Mouse (Mus musculus) right cerebral cortex, adult 2 months (tissue): ENCODE measurements around the gene Krt13.

Experiments
- DNase-seq, 2 experiments: peaks; one replicate each; pipeline ENCODE4 v3.0.0; 2021 to 2022; ENCODE audit warnings: low spot score in 2 of 2

Krt13 gene

DNA sequence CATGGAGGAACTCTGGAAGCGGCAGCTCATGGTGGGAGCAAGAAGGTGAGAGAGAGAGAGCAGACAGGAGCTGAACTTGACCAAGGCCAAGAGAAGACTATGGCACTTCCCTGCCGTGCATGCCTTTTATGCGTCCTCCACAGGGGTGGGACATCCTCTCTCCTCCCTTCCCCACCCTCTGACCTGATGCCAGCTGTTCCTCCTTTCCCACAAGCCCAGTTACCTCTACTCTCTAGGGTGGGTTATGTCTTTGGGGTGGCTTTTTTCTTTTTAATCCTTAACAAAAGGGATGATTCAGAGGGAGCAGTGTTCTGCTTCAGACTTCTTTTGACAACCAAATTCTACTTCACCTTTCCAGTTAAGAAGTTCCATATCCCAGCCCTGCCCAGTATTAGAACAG lies at the start of gene Krt13:
Gene Krt13 (minus strand): TSS at position 101 of the 400 bp plus-strand sequence.
- no peak for DNase-seq

GRCm38 (mm10) chr11:100168765-100169762 lies 47.7 kb upstream of the Krt13 start:
- DNase-seq, result peak; percentile 83

- no peak for DNase-seq
Measured at GRCm38 (mm10) chr11:100168071-100168470, 46.7 kb upstream of the Krt13 start.

DNA sequence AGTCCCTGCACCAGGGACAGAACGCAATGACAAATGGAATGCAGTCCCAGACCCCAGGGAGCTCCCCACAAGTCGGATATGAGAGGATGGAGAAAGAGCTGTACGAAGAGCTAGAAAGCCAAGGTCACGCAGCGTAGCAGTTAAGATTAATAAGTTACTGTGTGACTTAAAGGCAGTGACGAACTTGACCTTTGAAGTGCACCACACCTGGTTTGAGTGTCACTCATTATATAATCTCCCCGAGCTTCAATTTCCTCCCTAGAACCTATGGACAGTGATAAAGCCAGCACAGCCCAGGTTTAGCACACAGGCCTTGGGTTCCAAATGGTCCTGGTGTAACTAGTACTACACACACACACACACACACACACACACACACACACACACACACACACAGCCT lies 43.0 kb upstream of the Krt13 start:
- DNase-seq, result no peak

DNA sequence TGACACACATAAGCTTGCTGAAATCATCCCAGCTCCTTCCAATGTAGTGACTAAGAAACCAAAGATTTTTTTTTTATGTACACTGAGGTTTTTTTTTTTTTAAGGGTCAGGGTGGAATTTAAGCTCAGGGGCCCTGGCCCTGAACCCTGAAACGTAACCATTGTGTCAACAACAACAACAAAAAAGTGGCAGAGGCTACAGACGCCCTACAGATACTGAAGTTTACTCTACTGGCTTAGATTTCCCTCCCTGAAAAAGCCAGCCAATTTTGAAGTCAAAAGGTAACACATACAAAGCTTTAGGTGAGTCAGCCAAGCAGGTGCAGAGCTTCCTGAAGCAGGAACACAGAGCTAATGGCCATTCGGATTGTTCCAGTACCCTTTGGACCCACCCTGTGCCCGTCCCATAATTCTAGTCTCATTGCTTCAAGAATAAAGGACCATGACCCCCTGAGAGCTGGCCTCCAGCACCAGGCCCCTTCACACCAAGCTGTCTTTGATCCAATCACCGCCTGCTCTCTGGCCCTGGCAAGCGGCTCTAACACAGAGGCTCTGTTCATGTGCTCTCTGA lies 36.6 kb upstream of the Krt13 start:
- DNase-seq, result no peak

DNA sequence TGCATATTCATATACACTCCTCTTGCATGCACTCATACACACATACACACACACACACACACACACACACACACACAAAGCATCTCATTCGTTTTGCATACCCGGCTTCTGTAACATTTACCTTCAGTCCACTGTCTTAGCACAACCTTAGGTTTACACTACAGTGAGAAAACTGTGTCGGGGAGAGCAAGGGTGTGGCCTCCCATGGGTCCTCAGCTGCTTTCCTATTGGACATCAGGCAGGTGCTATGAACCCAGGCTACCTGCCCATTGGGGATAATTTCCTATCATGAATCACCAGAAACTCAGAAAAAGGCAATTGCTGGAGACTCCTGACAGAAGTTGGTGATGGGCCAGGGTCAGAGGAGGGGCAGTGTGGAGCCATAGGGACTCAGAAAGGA lies 36.0 kb upstream of the Krt13 start:
- no peak for DNase-seq

DNA sequence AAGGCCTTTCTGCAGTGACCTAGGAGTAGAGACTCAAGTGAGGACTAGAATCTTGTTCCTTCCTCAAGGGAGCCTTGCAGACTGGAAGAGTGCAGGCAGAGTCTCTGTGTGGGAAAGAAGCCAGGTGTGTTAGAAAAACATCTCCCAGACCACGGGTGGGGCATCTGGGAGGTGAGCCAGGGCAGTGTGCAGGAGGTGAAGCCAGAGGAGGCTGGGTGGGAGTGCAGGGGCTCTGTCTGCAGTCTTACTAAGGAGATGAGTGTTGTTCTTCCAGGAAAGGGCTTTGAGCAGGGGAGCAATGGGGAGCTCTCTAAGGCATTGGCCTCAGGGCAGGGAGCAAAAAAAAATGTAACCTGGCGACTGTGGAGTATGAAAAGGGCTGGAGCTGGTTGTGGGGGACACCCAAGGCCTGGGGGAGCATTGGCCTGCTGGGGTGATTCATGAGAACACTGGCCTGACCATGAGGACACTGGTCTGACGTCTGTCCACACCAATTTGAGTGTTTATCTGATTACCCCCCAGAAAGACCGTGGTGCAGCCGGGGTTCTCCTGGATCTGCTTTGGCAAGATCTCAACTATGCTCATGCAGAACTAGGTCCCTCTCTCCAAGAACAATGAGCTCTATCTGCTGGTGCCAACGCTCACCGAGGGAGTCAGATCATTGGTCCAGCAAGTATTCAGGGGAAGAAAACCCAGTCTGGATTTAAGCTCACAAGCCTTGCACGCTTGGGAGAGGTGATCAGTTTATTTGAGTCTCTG lies 34.3 kb upstream of the Krt13 start:
- no peak for DNase-seq

GRCm38 (mm10) chr11:100148615-100149330 lies 27.4 kb upstream of the Krt13 start, which contains the start of gene Krt19:
TSS of gene Krt19 (minus strand) at chr11:100148665.
- DNase-seq, result no peak

- no peak for DNase-seq
Measured at GRCm38 (mm10) chr11:100147566-100148353, 26.4 kb upstream of the Krt13 start.

DNA sequence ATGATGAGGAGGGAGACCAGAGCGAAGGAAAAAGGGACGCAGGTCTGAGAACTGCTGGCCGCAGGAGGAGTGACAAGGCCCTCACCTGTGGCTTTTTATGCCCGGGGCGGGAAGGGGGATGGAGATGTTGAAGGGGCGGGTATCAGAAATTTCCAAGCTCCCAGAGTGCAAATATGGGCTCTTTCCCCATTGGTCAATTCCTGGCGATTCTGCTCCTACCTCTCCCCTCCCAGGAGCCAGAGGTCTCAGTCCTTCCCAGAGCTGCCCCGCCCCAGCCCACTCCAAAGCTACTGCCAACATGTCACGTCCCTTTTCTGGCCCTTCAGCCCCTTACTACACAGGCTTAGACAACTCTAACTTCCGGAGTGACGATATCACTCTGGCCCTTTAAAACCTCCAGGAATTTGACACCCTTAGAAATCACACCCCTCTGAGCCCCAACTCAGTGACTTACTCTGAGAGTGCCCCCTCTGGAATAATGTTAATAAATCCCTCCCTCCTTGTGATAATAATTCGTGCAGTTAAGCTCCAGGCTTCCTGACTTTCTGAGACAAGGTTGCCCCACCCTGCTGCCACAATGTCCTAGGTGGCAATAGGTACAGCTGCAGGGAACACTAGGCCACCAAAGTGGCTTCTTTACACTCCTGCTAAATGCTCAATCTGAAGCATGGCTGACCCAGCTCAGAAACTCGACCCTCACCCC lies 24.6 kb upstream of the Krt13 start:
- DNase-seq, result no peak

DNA sequence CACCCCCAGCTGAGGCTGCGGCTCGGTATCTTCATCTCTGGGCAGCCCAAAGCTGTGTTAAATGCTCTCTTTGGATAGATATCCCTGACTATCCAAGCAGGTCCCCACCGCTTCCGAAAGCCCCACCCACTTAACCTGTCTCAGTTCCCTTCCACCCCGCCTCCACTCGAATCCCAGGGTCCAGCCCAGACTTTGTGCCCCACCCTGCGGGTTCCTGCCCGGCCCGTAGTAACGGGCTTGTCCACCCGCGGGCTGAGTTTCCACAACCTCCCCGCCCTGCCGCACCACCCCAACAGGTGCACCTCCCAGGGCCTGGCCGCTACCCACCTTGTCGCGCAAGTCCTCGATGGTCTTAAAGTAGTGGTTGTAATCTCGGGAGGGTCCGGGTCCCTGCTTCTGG lies 23.7 kb upstream of the Krt13 start:
- no peak for DNase-seq

GRCm38 (mm10) chr11:100140966-100141365 lies 19.6 kb upstream of the Krt13 start:
- no peak for DNase-seq

DNA sequence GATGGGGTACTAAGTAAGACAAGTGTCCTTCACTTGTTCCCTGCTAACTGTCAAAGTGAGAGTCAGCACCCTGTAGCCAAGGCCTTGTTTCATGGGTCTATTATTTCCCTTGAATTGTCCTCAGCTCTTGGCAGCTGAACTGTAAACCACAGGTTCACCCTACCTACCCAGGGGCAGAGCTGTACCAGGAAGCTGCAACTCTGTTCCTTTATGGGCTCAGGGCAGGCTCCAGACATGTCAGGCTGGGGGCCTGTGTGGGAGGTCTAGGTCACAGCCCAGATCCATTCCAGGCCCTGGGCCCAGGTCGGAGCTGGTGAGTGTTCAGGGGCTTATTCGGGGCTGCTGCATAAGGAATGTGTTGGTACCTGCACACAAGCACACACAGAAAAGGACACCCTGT lies 18.0 kb upstream of the Krt13 start:
- DNase-seq, result no peak

GRCm38 (mm10) chr11:100138809-100139208 lies 17.4 kb upstream of the Krt13 start:
- no peak for DNase-seq

- DNase-seq, result no peak
Measured at GRCm38 (mm10) chr11:100137693-100138092, 16.3 kb upstream of the Krt13 start.

- DNase-seq, result no peak
Measured at GRCm38 (mm10) chr11:100136559-100136958, 15.2 kb upstream of the Krt13 start.

DNA sequence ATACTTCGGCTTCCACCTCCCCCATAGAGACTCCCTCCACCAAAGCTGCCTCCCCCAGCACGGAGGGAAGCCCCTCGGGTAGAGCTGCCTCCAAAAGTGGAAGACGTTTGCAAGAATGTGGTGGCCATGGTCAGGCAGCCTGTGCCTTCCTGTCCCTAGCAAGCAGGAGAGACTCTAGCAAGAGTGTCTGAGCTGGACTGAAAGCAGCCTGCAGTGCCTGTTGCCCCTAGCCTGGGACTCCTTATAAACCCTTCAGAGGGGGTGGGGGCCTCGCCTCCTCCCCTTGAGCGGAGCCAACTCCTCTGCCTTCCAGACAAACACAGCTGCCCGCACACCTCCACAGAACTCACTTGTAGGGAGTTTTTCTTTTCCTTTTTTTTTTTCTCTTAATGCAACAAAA lies 14.4 kb upstream of the Krt13 start, which contains the start of gene Krt15:
Gene Krt15 (minus strand): TSS at position 198 of the 400 bp plus-strand sequence.
- no peak for DNase-seq

- DNase-seq, result no peak
Measured at GRCm38 (mm10) chr11:100124901-100125300, 3.5 kb upstream of the Krt13 start.

GRCm38 (mm10) chr11:100120331-100120730 lies 1.0 kb downstream of the Krt13 start:
- DNase-seq, result no peak

- DNase-seq, result no peak
Measured at GRCm38 (mm10) chr11:100113742-100114029, 7.7 kb downstream of the Krt13 start.
